Mouse (Mus musculus) lung, adult 2 months (tissue): Measurements from ENCODE around the gene Syndig1.

Source experiments
- CTCF ChIP-seq: fragments of 200-500 bp; IDR thresholded peaks from 2 replicates; pipeline ENCODE4 v1.5.1; 2011; ENCODE audit warnings: mild to moderate bottlenecking, low read length, control low read depth; ENCODE audit not compliant: insufficient read depth
- POLR2A ChIP-seq: fragments of 200-500 bp; IDR thresholded peaks from 2 replicates; pipeline ENCODE4 v1.6.1; 2011; ENCODE audit warnings: low read depth, mild to moderate bottlenecking, control low read depth, low read length, borderline replicate concordance; ENCODE audit errors: extremely low read depth

DNA sequence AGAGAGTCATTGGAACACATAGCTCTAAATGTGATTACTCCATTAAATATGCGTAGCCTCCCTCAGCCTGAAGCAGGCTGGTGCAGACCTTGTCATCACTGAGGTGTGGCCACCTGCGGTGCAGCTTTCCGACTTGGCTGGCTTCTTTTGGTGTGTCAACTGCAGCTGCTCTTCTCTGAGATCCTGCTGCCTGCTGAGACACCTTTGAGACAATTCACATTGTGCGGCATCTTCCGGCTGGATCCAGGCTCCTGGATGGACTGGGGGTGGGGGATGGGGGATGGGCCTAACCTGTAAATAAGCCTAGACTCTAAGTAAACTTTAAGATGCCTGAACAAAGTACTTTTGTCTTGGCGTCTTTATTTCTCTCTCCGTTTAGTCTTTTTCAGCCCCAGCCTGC is 214.5 kb downstream of the Syndig1 start:
- TF ChIP-seq CTCF (no peak), POLR2A (no peak)
